Mouse (Mus musculus): ENCODE results near the gene Inf2.

DNA sequence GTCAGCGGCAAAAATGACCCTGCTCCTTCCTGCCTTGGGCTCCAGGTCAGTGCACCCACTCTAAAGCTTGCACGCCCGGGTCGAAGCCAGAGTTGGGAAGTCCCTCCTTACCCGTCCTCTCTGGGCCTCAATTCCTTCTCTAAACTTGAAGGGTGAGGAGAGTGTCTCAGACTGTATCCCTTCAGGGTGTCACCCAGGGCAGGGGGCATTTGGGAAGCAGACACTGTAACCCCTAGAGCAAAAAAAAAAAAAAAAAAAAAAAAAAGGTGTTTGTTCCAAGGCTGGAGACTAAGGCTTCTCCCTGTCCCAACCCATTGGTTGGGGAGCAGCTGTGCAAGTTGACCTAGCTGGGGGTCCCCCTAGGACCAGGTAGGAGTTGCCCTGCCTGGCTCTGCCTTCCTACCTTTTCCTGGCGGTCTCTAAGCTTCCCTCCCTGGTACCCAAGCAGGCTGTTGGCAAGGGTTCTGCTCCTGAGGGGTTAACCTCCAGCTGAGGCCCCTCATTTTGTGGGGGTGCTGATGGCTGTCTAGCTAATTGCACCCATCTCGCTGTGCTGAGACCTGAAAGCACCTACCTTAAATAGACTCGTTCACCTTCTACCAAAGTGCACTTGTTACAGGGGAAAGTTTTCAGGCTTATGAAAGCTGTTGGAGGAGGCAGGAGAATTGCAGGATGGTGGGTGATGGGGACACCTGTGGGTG lies 1.1 kb downstream of the Inf2 start:
- TF ChIP-seq CTCF (IDR thresholded peaks at IDR 0.05; ENCODE audit: low read depth, low read length) (no peak), POLR2A (IDR thresholded peaks at IDR 0.05; ENCODE audit: insufficient read depth, low read length) (no peak), EP300 (IDR thresholded peaks at IDR 0.05; ENCODE audit: insufficient read depth, low read depth, low read length) (no peak)
